Mouse (Mus musculus): ENCODE results near the gene Cptp. TPM values are rescaled to one million over a fixed set of nuclear protein-coding genes. Genes with fewer than 3 reads are reported as not detected.

Gene Cptp
- total RNA-seq, 2 experiments from 2014 or later: 6.4 to 8.2 TPM

- no peak for ATAC-seq (replicated peaks; ENCODE audit: low FRiP score, low TSS enrichment, poor library complexity, severe bottlenecking)
These were observed 21.8 kb upstream of the Cptp start for GRCm38 (mm10) chr4:155891011-155891471.

GRCm38 (mm10) chr4:155889316-155889715 lies 20.1 kb upstream of the Cptp start:
- ATAC-seq (replicated peaks; ENCODE audit: low FRiP score, low TSS enrichment, poor library complexity, severe bottlenecking): no peak

- ATAC-seq (replicated peaks; ENCODE audit: low FRiP score, low TSS enrichment, poor library complexity, severe bottlenecking): no peak
These were observed 18.9 kb upstream of the Cptp start for GRCm38 (mm10) chr4:155888181-155888580.

GRCm38 (mm10) chr4:155887674-155888073 lies 18.4 kb upstream of the Cptp start:
- no peak for ATAC-seq (replicated peaks; ENCODE audit: low FRiP score, low TSS enrichment, poor library complexity, severe bottlenecking)

GRCm38 (mm10) chr4:155886330-155886729 lies 17.1 kb upstream of the Cptp start:
- ATAC-seq (replicated peaks; ENCODE audit: low FRiP score, low TSS enrichment, poor library complexity, severe bottlenecking): no peak

- ATAC-seq (replicated peaks; ENCODE audit: low FRiP score, low TSS enrichment, poor library complexity, severe bottlenecking): no peak
These were observed 14.3 kb upstream of the Cptp start for GRCm38 (mm10) chr4:155883587-155883986.

GRCm38 (mm10) chr4:155871404-155871803 lies 2.2 kb upstream of the Cptp start:
- ATAC-seq (replicated peaks; ENCODE audit: low FRiP score, low TSS enrichment, poor library complexity, severe bottlenecking): no peak

GRCm38 (mm10) chr4:155868614-155869298 lies 484 bp downstream of the Cptp start:
- ATAC-seq (replicated peaks; ENCODE audit: low FRiP score, low TSS enrichment, poor library complexity, severe bottlenecking): peak; percentile 36

GRCm38 (mm10) chr4:155863001-155863400 lies 6.2 kb downstream of the Cptp start, which contains the start of gene Tas1r3:
Gene Tas1r3 (minus strand): TSS chr4:155863362.
- ATAC-seq (replicated peaks; ENCODE audit: low FRiP score, low TSS enrichment, poor library complexity, severe bottlenecking): no peak

- ATAC-seq (replicated peaks; ENCODE audit: low FRiP score, low TSS enrichment, poor library complexity, severe bottlenecking): no peak
These were observed 7.5 kb downstream of the Cptp start for GRCm38 (mm10) chr4:155861787-155862186.

GRCm38 (mm10) chr4:155859318-155859717 lies 9.9 kb downstream of the Cptp start:
- peak; percentile 32; the same call in 1 of the 2 replicates for ATAC-seq (replicated peaks; ENCODE audit: low FRiP score, low TSS enrichment, poor library complexity, severe bottlenecking)

- 0 out of 2 replicates have a peak, but pooled peaks have one; percentile 17 for ATAC-seq (replicated peaks; ENCODE audit: low FRiP score, low TSS enrichment, poor library complexity, severe bottlenecking)
These were observed 12.4 kb downstream of the Cptp start for GRCm38 (mm10) chr4:155856881-155857280.

GRCm38 (mm10) chr4:155856071-155856470 lies 13.2 kb downstream of the Cptp start:
- no peak for ATAC-seq (replicated peaks; ENCODE audit: low FRiP score, low TSS enrichment, poor library complexity, severe bottlenecking)

- no peak for ATAC-seq (replicated peaks; ENCODE audit: low FRiP score, low TSS enrichment, poor library complexity, severe bottlenecking)
These were observed 14.2 kb downstream of the Cptp start for GRCm38 (mm10) chr4:155854991-155855390.

- no peak for ATAC-seq (replicated peaks; ENCODE audit: low FRiP score, low TSS enrichment, poor library complexity, severe bottlenecking)
These were observed 15.8 kb downstream of the Cptp start for GRCm38 (mm10) chr4:155853421-155853820.

- no peak for ATAC-seq (replicated peaks; ENCODE audit: low FRiP score, low TSS enrichment, poor library complexity, severe bottlenecking)
These were observed 17.3 kb downstream of the Cptp start for GRCm38 (mm10) chr4:155851951-155852411.

- ATAC-seq (replicated peaks; ENCODE audit: low FRiP score, low TSS enrichment, poor library complexity, severe bottlenecking): no peak
These were observed 17.9 kb downstream of the Cptp start for GRCm38 (mm10) chr4:155851368-155851767.

- no peak for ATAC-seq (replicated peaks; ENCODE audit: low FRiP score, low TSS enrichment, poor library complexity, severe bottlenecking)
These were observed 19.3 kb downstream of the Cptp start for GRCm38 (mm10) chr4:155849792-155850451.

GRCm38 (mm10) chr4:155849391-155849790 lies 19.8 kb downstream of the Cptp start:
- no peak for ATAC-seq (replicated peaks; ENCODE audit: low FRiP score, low TSS enrichment, poor library complexity, severe bottlenecking)

GRCm38 (mm10) chr4:155848434-155849095 lies 20.7 kb downstream of the Cptp start:
- ATAC-seq (replicated peaks; ENCODE audit: low FRiP score, low TSS enrichment, poor library complexity, severe bottlenecking): 0 out of 2 replicates have a peak, but pooled peaks have one; percentile 13

Data from megakaryocyte-erythroid progenitor cell, adult 5-6 weeks (primary cell).